20 mouse cellular contexts compared by ENCODE assay signal in the genomic region with DNA sequence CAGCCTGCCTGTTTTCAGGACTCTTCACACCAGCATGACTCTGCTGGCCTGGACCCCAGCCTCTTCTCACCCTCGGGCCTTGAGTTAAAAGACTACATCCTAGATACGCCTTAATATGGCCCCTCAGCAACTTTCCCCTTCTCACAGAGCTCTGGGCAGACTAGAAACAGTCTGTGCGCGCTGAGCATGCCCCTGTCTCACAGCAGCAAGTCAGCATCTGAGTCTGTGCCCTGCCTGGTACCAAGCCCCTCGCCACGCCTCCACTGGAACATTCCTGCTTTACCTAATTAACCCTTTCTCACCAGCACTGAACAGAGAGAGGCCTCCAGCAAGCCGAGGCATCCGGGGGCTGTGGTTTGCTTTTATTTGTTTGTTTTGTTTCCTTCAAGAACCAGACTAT. TPM values are rescaled to one million over a fixed set of nuclear protein-coding genes. Genes with fewer than 3 reads are reported as not detected.
DNase-seq lines count a peak whose midpoint lies in the region; ATAC-seq and TF ChIP-seq lines count a peak whose summit lies in the region.
"Had no signal": no experiment of that assay in that cellular context is flagged by ENCODE, and none has a peak within 500 bp of the region (broad histone marks: within the 10 kb centered on the region; RNA-seq: fewer than 3 reads in every experiment).

No protein-coding gene starts in this region.

- 0 out of 2 replicates have a peak, but pooled peaks have one; percentile 47 for ATAC-seq in intestine, embryonic 14.5 days (replicated peaks; ENCODE audit: low FRiP score, low TSS enrichment, low read depth)
- ATAC-seq in intestine, postnatal 0 days: no peak
- no peak; the same call in 1 of the 2 replicates for ATAC-seq in embryonic facial prominence, embryonic 14.5 days (ENCODE audit: low read depth)
- ATAC-seq in stomach, postnatal 0 days (ENCODE audit: low FRiP score, low TSS enrichment): peak; percentile 47; the same call in 1 of the 2 replicates
- no peak for ATAC-seq in forebrain, embryonic 14.5 days
- ATAC-seq: lung, postnatal 0 days had no signal

- TF ChIP-seq CTCF in intestine, postnatal 0 days (IDR thresholded peaks at IDR 0.05; ENCODE audit: low read depth): no peak
- no peak for TF ChIP-seq CTCF in stomach, postnatal 0 days (IDR thresholded peaks at IDR 0.05; ENCODE audit: low read depth)

- H3K4me1 ChIP-seq in intestine, embryonic 14.5 days (replicated peaks; ENCODE audit: control insufficient read depth, insufficient read depth, low read length): no peaks in the 10 kb centered on the region
- H3K4me1 ChIP-seq in intestine, postnatal 0 days (replicated peaks; ENCODE audit: control insufficient read depth, insufficient read depth, low read length): no peaks in the 10 kb centered on the region
- H3K4me1 ChIP-seq in embryonic facial prominence, embryonic 14.5 days (ENCODE audit: control insufficient read depth, insufficient read depth, low read length): peaks cover 9% of the 10 kb centered on the region
- no peaks in the 10 kb centered on the region for H3K4me1 ChIP-seq in stomach, postnatal 0 days (replicated peaks; ENCODE audit: control insufficient read depth, insufficient read depth)
- H3K4me1 ChIP-seq in forebrain, embryonic 14.5 days (ENCODE audit: control insufficient read depth, insufficient read depth, low read length): no peaks in the 10 kb centered on the region

- no peak overlapping the region for H3K4me3 ChIP-seq in intestine, embryonic 14.5 days (ENCODE audit: low read depth, low read length)
- H3K4me3 ChIP-seq in intestine, postnatal 0 days (ENCODE audit: low read depth, low read length): no peak overlapping the region
- no peak overlapping the region for H3K4me3 ChIP-seq in embryonic facial prominence, embryonic 14.5 days (ENCODE audit: low read depth, low read length)
- no peak overlapping the region for H3K4me3 ChIP-seq in stomach, postnatal 0 days (ENCODE audit: low read depth, low read length)
- no peak overlapping the region for H3K4me3 ChIP-seq in forebrain, embryonic 14.5 days (ENCODE audit: low read depth, low read length)
- H3K4me3 ChIP-seq: heart, embryonic 12.5 days; midbrain, embryonic 12.5 days had no signal

- no peaks in the 10 kb centered on the region for H3K27me3 ChIP-seq in intestine, embryonic 14.5 days (replicated peaks; ENCODE audit: control insufficient read depth, insufficient read depth, low read length)
- H3K27me3 ChIP-seq in intestine, postnatal 0 days (replicated peaks; ENCODE audit: control insufficient read depth, insufficient read depth, low read length): no peaks in the 10 kb centered on the region
- H3K27me3 ChIP-seq in embryonic facial prominence, embryonic 14.5 days (replicated peaks; ENCODE audit: control insufficient read depth, insufficient read depth, low read length): peaks cover 4% of the 10 kb centered on the region; the same call in 1 of the 2 replicates
- no peaks in the 10 kb centered on the region for H3K27me3 ChIP-seq in stomach, postnatal 0 days (ENCODE audit: control insufficient read depth, insufficient read depth, low read length)
- H3K27me3 ChIP-seq in forebrain, embryonic 14.5 days (replicated peaks; ENCODE audit: control insufficient read depth, insufficient read depth, low read length): no peaks in the 10 kb centered on the region

- DNase-seq in intestine, embryonic 14.5 days (ENCODE audit: low spot score): no peak
- peak; percentile 24 for DNase-seq in embryo, embryonic 9.5 days (ENCODE audit: extremely low spot score)
- DNase-seq in embryonic facial prominence, embryonic 14.5 days (ENCODE audit: low spot score): peak; percentile 16
- DNase-seq in stomach, postnatal 0 days (ENCODE audit: low spot score): no peak
- DNase-seq in thymus, postnatal 14 days: no peak
- DNase-seq in forebrain, embryonic 14.5 days (ENCODE audit: low spot score): no peak
- DNase-seq: adrenal gland, postnatal 36 days; cerebellum, postnatal 10 days; gastrocnemius, postnatal 10 days; heart, postnatal 10 days; kidney, adult 8-10 months; thymus, adult 2 months had no signal

- no peak overlapping the region for H3K27ac ChIP-seq in intestine, embryonic 14.5 days (ENCODE audit: low read depth)
- no peak overlapping the region for H3K27ac ChIP-seq in intestine, postnatal 0 days (ENCODE audit: low read depth, low read length)
- H3K27ac ChIP-seq in embryonic facial prominence, embryonic 14.5 days (replicated peaks; ENCODE audit: low read depth, low read length): no peak overlapping the region
- H3K27ac ChIP-seq in stomach, postnatal 0 days (replicated peaks): no peak overlapping the region
- H3K27ac ChIP-seq in forebrain, embryonic 14.5 days (ENCODE audit: low read depth, low read length): no peak overlapping the region
- H3K27ac ChIP-seq: midbrain, embryonic 12.5 days had no signal

- H3K36me3 ChIP-seq in intestine, embryonic 14.5 days (ENCODE audit: control insufficient read depth, insufficient read depth, low read length): no peaks in the 10 kb centered on the region
- no peaks in the 10 kb centered on the region for H3K36me3 ChIP-seq in intestine, postnatal 0 days (ENCODE audit: control insufficient read depth, insufficient read depth)
- no peaks in the 10 kb centered on the region for H3K36me3 ChIP-seq in embryonic facial prominence, embryonic 14.5 days (ENCODE audit: control insufficient read depth, insufficient read depth, low read length)
- H3K36me3 ChIP-seq in stomach, postnatal 0 days (ENCODE audit: control insufficient read depth, insufficient read depth, low read length): no peaks in the 10 kb centered on the region
- H3K36me3 ChIP-seq in forebrain, embryonic 14.5 days (ENCODE audit: control insufficient read depth, insufficient read depth, low read length): no peaks in the 10 kb centered on the region
- H3K36me3 ChIP-seq: heart, embryonic 12.5 days; midbrain, embryonic 12.5 days had no signal

- TF ChIP-seq EP300 in stomach, postnatal 0 days (optimal IDR thresholded peaks at IDR 0.05): no peak

- no peak overlapping the region for H3K4me2 ChIP-seq in intestine, embryonic 14.5 days (ENCODE audit: low read length)
- H3K4me2 ChIP-seq in intestine, postnatal 0 days (replicated peaks; ENCODE audit: low read depth): no peak overlapping the region
- H3K4me2 ChIP-seq in embryonic facial prominence, embryonic 14.5 days (ENCODE audit: low read depth, low read length): no peak overlapping the region
- H3K4me2 ChIP-seq in stomach, postnatal 0 days (replicated peaks; ENCODE audit: low read depth): no peak overlapping the region
- no peak overlapping the region for H3K4me2 ChIP-seq in forebrain, embryonic 14.5 days (ENCODE audit: low read length)
- H3K4me2 ChIP-seq: heart, embryonic 12.5 days; midbrain, embryonic 12.5 days had no signal

- no peaks in the 10 kb centered on the region for H3K9me3 ChIP-seq in intestine, embryonic 14.5 days (ENCODE audit: control insufficient read depth, low read length)
- H3K9me3 ChIP-seq in intestine, postnatal 0 days (ENCODE audit: control insufficient read depth): no peaks in the 10 kb centered on the region
- H3K9me3 ChIP-seq in embryonic facial prominence, embryonic 14.5 days (ENCODE audit: control insufficient read depth, low read length): no peaks in the 10 kb centered on the region
- no peaks in the 10 kb centered on the region for H3K9me3 ChIP-seq in stomach, postnatal 0 days (ENCODE audit: control insufficient read depth, low read length)
- no peaks in the 10 kb centered on the region for H3K9me3 ChIP-seq in forebrain, embryonic 14.5 days (replicated peaks; ENCODE audit: control insufficient read depth, low read length)
- H3K9me3 ChIP-seq: heart, embryonic 12.5 days; midbrain, embryonic 12.5 days had no signal

- no peak overlapping the region for H3K9ac ChIP-seq in intestine, embryonic 14.5 days (ENCODE audit: low read length)
- no peak overlapping the region for H3K9ac ChIP-seq in intestine, postnatal 0 days (ENCODE audit: low read depth, low read length)
- peak overlapping the region; percentile 17; the same call in 1 of the 2 replicates for H3K9ac ChIP-seq in embryonic facial prominence, embryonic 14.5 days (ENCODE audit: low read depth, low read length)
- H3K9ac ChIP-seq in stomach, postnatal 0 days (ENCODE audit: low read length): no peak overlapping the region
- no peak overlapping the region for H3K9ac ChIP-seq in forebrain, embryonic 14.5 days (ENCODE audit: low read length)
- H3K9ac ChIP-seq: heart, embryonic 12.5 days; midbrain, embryonic 12.5 days had no signal

- 20% methylated on average over 8 of the region's 8 CpGs for WGBS in intestine, embryonic 14.5 days
- WGBS in intestine, postnatal 0 days: 31% methylated on average over 8 of the region's 8 CpGs
- WGBS in embryonic facial prominence, embryonic 14.5 days: 22% methylated on average over 8 of the region's 8 CpGs
- 29% methylated on average over 8 of the region's 8 CpGs for WGBS in stomach, postnatal 0 days
- 19% methylated on average over 8 of the region's 8 CpGs for WGBS in forebrain, embryonic 14.5 days

RNA-seq across cellular contexts. Expression of gene Gsc, which starts 11.8 kb away (rescaled TPM):
- 0.38 TPM in 1 of 2 replicates, not detected in the other for polyA plus RNA-seq in intestine, embryonic 14.5 days (2014; fragmentation: Nextera tagmentation; extraction: Ambion mirVana)
- polyA plus RNA-seq in intestine, postnatal 0 days (2015; fragmentation: Nextera tagmentation; extraction: Ambion mirVana): 0.20 TPM in 1 of 2 replicates, not detected in the other
- 12.4 and 12.5 TPM in 2 replicates for polyA plus RNA-seq in embryonic facial prominence, embryonic 14.5 days (2014; fragmentation: Nextera tagmentation; extraction: Ambion mirVana)
- 0.38 and 0.46 TPM in 2 replicates for polyA plus RNA-seq in stomach, postnatal 0 days (2015; fragmentation: Nextera tagmentation; extraction: Ambion mirVana)
- 0.40 and 0.50 TPM in 2 replicates for polyA plus RNA-seq in forebrain, embryonic 14.5 days (2014; fragmentation: Nextera tagmentation; extraction: Ambion mirVana)
- polyA plus RNA-seq: cortical plate, adult 2 months; liver, adult 2 months; liver, embryonic 16.5 days; lung, postnatal 0 days had no signal

RNA-seq across cellular contexts. Expression of gene Serpina3n, which starts 54.8 kb away (rescaled TPM):
- not detected in 2 replicates for polyA plus RNA-seq in intestine, embryonic 14.5 days (2014; fragmentation: Nextera tagmentation; extraction: Ambion mirVana)
- 0.18 and 0.21 TPM in 2 replicates for polyA plus RNA-seq in intestine, postnatal 0 days (2015; fragmentation: Nextera tagmentation; extraction: Ambion mirVana)
- 0.60 and 0.63 TPM in 2 replicates for polyA plus RNA-seq in embryonic facial prominence, embryonic 14.5 days (2014; fragmentation: Nextera tagmentation; extraction: Ambion mirVana)
- polyA plus RNA-seq in stomach, postnatal 0 days (2015; fragmentation: Nextera tagmentation; extraction: Ambion mirVana): 0.53 and 1.6 TPM in 2 replicates
- 0.10 TPM in 1 of 2 replicates, not detected in the other for polyA plus RNA-seq in forebrain, embryonic 14.5 days (2014; fragmentation: Nextera tagmentation; extraction: Ambion mirVana)
- polyA plus RNA-seq: forebrain, embryonic 11.5 days; heart, embryonic 12.5 days; midbrain, embryonic 12.5 days had no signal

Comparison
In these comparisons a context has a peak if more than half of its experiments do, and no peak if none do; other contexts are left out.
1. ATAC-seq: peak in intestine, embryonic 14.5 days (single experiment) and stomach, postnatal 0 days (single experiment); none in intestine, postnatal 0 days (single experiment), embryonic facial prominence, embryonic 14.5 days (single experiment) and forebrain, embryonic 14.5 days (single experiment).
2. DNase-seq: peak in embryo, embryonic 9.5 days (single experiment) and embryonic facial prominence, embryonic 14.5 days (single experiment); none in intestine, embryonic 14.5 days (single experiment), stomach, postnatal 0 days (single experiment), thymus, postnatal 14 days (single experiment) and forebrain, embryonic 14.5 days (single experiment).